Mouse (Mus musculus): ENCODE results near the gene Zfp57.
"Not testable (repeated sequence)": the region's sequence is repeated elsewhere in the genome, so short reads cannot be mapped to it uniquely, and the experiment has no call there.

The Zfp57 gene

DNA sequence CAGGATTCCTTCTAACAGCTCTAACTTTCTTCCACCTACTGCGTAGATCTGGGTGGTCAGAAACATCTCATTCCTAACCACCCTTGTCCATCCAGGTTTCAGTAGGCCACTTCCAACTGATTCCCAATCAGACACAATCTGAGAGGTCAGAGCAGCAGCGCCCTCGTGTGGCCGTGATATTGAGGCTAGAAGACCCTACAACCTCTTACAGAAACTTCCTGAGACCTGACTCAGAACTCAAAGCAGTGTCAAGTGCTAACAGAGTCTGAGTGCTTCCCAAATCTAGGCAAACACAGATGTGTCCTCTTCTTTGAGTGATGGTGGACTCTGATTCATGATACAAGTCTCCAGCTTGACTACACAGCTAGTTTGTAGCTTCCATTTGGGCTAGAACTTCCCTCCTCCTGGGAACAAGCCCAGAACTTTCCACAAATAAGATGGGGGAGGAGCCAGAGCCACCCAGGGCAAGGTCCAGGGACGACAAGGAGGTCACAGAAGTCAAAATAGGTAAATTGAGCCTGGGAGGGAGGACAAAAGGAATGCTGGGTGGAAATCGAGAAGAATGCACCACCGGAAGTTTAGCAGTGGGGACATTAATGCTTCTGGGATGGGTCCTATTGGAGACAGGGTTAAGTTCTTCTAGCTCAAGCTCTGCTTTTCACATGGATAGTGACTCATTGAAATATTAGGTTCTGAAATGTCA lies 3.8 kb upstream of the Zfp57 start:
- peak; percentile 90 for DNase-seq

GRCm38 (mm10) chr17:36998477-36998876 lies 2.5 kb upstream of the Zfp57 start:
- DNase-seq, result no peak

DNA sequence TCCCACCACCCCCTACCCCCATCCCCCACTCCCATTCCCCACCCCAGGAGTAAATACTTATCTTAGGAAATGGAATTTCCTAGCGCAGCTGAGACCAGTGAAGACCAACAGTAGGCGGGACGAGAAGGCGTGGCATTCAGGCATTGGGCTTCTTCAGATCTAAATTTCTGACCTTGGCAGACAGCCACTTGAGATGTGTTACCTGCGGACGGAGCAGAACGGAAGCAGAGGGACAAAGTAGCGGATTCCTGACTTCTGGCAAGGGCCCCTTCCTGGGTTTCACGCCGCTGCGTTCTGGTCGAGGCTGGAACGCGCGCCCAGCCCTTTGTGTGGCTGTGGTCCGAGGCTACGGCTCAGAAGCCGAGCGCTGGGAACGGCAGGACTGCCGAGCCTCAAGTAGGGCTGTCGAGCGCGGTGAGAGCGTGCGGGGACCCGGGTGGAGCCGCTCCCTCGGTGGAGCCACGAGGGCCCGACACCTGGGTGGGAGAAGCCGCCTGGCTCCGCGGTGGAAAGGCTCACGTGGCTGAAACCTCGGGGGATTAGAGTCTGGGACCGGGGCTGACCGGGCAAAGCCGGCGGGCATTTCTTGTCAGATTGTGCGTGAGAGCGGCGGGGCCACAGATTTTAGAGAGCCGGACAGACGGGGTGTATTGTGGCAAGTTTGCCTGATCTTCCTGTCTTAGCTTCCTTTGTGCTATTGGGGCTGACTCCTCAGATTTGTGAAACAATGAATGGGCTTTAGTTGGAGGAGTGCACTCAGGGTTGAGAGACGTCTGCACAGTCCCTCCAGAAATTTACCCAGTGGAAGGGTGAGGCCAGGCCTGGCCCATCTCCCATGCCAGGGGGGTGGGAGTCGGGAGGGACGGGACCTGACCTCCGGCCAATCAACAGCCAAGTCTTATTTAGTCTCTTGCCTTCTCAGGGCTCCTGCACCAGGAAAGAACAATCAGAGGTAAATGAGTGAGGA lies 1.7 kb downstream of the Zfp57 start:
- peak; percentile 88 for DNase-seq

DNA sequence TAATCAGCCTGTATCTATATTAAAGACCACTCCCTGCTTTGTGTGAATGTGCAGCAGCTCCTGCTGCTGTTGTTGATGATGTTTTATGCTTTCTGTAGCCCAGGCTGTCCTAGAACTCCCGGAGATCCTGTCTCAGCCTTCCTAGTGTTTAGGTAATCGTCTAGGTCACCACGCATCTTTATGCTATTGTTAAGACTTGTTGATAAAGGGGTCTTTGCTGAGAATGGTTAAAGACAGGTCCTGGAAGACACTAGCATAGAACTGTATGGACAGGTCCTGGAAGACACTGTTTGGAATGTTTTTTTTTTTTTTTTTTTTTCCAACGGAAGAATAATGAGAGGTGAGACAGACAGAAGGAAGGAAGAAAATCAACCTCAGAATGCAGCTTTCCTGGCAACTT lies 2.4 kb downstream of the Zfp57 start:
- no peak for DNase-seq

DNA sequence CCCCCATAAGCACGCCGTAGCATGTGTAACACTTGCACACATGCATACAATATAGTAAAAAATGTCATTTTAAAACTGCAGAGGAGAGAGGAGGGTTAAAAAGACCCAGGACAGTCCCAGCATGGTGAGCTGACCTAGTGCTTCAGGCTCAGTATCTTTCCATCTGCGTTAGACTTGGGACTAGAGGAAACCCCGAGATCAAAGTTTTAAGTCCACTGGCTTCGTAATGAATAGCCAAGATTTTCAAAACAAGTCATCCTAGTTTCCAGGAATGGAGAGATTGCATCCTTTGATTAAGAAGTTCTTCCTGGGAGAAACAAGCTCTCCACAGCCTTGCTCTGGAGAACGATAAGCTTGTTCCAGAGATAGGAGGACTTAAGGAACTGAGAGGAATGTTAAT lies 7.2 kb downstream of the Zfp57 start:
- DNase-seq, result no peak

GRCm38 (mm10) chr17:37009460-37010042 lies 8.6 kb downstream of the Zfp57 start:
- DNase-seq, result no peak

GRCm38 (mm10) chr17:37011719-37012118 lies 10.8 kb downstream of the Zfp57 start:
- no peak for DNase-seq

GRCm38 (mm10) chr17:37012141-37012540 lies 11.2 kb downstream of the Zfp57 start:
- DNase-seq, result no peak

- DNase-seq, result no peak
These were observed 15.4 kb downstream of the Zfp57 start for GRCm38 (mm10) chr17:37016333-37016732.

GRCm38 (mm10) chr17:37018328-37018727 lies 17.4 kb downstream of the Zfp57 start:
- DNase-seq, result no peak

- not testable (repeated sequence) for DNase-seq
These were observed 18.3 kb downstream of the Zfp57 start for GRCm38 (mm10) chr17:37019242-37019641.

GRCm38 (mm10) chr17:37022628-37023576 lies 21.9 kb downstream of the Zfp57 start, which contains the start of gene Mog:
Gene Mog (minus strand): TSS chr17:37023398.
- no peak for DNase-seq

DNA sequence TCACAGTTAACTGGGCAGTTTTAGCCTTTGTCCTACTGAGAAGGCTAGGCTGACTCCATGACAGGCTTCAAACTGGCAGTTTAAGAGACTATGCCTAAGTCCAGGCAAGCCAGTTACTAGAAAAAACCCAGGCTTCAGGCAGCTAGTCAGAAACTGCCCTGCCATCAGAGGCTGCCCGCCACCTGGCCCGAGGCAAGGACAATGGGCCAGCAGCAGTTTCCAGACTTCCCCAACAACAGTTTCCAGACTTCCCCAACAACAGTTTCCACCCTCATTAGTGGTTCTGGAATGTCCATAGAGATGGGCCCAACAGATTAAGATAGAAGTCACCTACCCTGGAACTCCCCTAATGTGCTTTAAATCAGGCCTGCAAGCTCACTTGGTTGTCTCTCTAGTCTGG lies 25.5 kb downstream of the Zfp57 start:
- DNase-seq, result no peak

GRCm38 (mm10) chr17:37027486-37027885 lies 26.5 kb downstream of the Zfp57 start:
- no peak for DNase-seq

- DNase-seq, result no peak
These were observed 27.2 kb downstream of the Zfp57 start for GRCm38 (mm10) chr17:37028212-37028611.

GRCm38 (mm10) chr17:37028683-37029120 lies 27.7 kb downstream of the Zfp57 start:
- peak; percentile 95 for DNase-seq

DNA sequence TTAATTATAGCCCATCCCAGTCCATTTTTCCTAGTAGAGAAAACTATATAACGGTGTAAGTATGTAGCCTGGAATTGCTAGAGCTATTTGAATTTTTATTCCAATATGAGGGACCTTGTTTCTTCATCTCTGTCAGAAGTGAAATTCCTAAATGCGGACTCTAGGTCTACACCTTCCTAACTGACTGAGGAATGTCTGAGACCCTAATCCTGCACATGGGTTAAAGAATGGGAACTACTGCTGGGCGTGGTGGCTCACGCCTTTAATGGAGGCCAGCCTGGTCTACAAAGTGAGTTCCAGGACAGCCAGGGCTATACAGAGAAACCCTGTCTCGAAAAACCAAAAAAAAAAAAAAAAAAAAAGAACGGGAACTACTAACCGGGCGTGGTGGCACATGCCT lies 28.2 kb downstream of the Zfp57 start:
- DNase-seq, result no peak

DNA sequence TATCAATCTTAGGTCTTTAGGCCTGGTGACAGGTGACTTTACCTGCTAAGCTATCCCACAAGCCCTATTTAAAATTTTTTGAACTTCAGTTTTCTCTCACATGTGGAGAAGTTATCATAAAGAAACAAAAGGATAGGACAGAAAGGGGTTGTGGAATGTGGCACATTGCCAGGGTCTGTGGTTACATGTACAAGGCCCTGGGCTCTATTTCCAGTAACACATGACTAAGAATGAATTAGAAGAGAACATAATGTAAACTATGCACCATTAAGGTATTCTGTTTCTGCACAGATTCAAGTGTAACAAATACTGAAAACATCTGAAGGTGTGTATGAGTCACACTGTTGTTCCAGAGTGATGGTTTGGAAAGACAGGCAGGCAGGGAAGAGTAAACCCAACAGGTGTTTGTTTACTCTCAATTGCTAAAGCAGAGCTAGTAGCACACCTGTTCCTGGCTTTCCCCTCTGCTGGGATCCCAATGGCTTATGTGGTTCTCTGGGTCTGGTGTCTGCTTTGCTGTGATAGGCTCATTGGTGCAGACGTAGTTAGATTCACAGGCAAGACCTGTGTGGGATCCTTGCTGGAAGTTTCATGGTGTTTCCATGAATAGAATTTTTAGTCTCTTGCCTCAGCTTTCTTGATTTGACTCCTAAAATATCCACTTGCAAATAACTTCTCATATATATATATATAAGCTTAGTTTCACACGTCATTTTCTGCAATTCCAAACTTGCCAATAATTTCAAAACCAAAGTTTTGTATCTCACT lies 38.3 kb downstream of the Zfp57 start:
- no peak for DNase-seq

DNA sequence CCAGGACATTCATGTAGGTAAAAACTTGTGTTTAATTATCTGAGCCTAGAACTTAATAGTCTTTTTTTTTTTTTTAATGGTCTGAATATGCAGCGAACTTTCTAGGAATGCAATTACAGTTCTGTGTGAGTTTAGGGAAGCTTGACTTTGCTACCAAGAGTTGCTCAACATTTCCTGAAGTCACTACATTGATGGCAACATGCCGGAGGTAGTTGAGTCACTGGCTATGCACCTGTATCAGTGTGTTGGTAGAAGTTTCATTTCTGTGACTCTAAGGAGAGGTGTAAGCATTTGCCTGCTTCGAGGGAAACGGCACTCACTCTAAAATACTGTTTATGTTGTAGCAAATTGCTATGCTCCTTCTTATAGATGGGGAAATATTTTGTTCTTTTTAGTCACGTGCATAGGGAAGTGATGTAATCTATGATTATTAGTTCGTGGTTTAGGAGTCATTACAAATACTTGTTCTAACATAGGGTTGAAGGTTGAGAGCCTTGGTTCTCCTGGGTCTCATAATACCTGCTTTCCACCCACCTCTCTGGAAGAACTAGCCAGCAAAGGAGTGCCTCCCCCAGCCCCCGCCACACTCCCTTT lies 43.8 kb downstream of the Zfp57 start:
- no peak for DNase-seq

- DNase-seq, result peak; percentile 89
These were observed 44.8 kb downstream of the Zfp57 start, which contains the start of gene Gabbr1 for GRCm38 (mm10) chr17:37045611-37046311. Gene Gabbr1 (plus strand): TSS chr17:37045966.
